8 mouse cellular contexts compared by ENCODE assay signal in the genomic region with DNA sequence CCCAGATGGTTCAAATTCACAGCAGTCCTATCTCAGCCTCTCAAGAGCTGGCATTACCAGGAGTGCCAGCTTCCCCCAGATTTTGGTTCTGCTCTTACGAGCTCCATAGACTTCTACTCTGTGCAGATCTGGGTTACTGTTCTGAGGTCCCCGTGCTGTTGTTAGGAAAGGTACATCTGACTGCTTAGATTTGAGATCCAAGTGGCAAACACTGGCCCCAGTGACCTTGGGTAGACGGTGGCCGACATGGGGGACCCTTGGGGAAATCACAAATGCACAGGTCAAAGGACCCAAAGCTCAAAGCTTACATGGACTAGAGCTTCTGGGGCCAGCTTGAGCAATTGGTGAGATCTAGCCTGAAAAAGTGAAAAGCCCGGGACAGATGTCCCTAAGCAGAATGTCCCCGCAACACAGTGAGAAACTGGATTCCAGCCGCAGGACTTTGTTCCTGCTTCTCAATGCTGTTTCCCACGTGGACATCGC. TPM values are rescaled to one million over a fixed set of nuclear protein-coding genes. Genes with fewer than 3 reads are reported as not detected.
DNase-seq lines count a peak whose midpoint lies in the region; ATAC-seq and TF ChIP-seq lines count a peak whose summit lies in the region.

No protein-coding gene starts in this region.

- no peak for TF ChIP-seq CTCF in G1E (IDR thresholded peaks at IDR 0.05; ENCODE audit: low read depth, low read length)

- peaks cover 18 to 32% of the 10 kb centered on the region in 2 experiments for H3K4me1 ChIP-seq in heart, embryonic 14.5 days (ENCODE audit: control insufficient read depth in 2 of 2, insufficient read depth in 2 of 2, low read length in 2 of 2)
- H3K4me1 ChIP-seq in G1E (ENCODE audit: insufficient read depth, low read depth, low read length) = peaks cover 50% of the 10 kb centered on the region
- peaks cover 37% of the 10 kb centered on the region for H3K4me1 ChIP-seq in hindbrain, embryonic 13.5 days (replicated peaks)
- peaks cover 42% of the 10 kb centered on the region for H3K4me1 ChIP-seq in midbrain, embryonic 13.5 days (replicated peaks)

- intact Hi-C loops in heart, postnatal 14 days (cut with DNase I) = no loop called here
- intact Hi-C loops in left cerebral cortex, postnatal 4 days (cut with DNase I) = no loop called here
- intact Hi-C loops in left cerebral cortex, postnatal 10 days (cut with DNase I) = no loop called here

- no peak for ATAC-seq in heart, embryonic 14.5 days (ENCODE audit: insufficient number of reproducible peaks, insufficient read depth, low FRiP score, low read depth)
- no peak for ATAC-seq in G1E (ENCODE audit: extremely low read depth, insufficient number of reproducible peaks, low FRiP score, poor library complexity, severe bottlenecking)
- ATAC-seq in hindbrain, embryonic 13.5 days (ENCODE audit: low FRiP score) = no peak
- no peak for ATAC-seq in midbrain, embryonic 13.5 days
- no peak for ATAC-seq in megakaryocyte progenitor cell, adult 5-6 weeks (replicated peaks; ENCODE audit: poor library complexity)

- H3K4me3 ChIP-seq in heart, embryonic 14.5 days (ENCODE audit: control insufficient read depth in 1 of 2, insufficient read depth in 1 of 2, low read depth in 1 of 2, low read length in 2 of 2) = peak overlapping the region in 1 of 2 experiments; percentile 85; a peak in 1 of 4 replicates
- H3K4me3 ChIP-seq in G1E (ENCODE audit: low read depth, low read length) = peak overlapping the region; percentile 87; the same call in 1 of the 2 replicates
- H3K4me3 ChIP-seq in hindbrain, embryonic 13.5 days = peak overlapping the region; percentile 86
- peak overlapping the region; percentile 95 for H3K4me3 ChIP-seq in midbrain, embryonic 13.5 days (replicated peaks)

- peak overlapping the region; percentile 1 to 4; a peak in 1 of 4 replicates for H3K27ac ChIP-seq in heart, embryonic 14.5 days (replicated peaks in 1 of 2; ENCODE audit: control insufficient read depth in 1 of 2, insufficient read depth in 1 of 2, low read depth in 2 of 2, low read length in 2 of 2)
- peak overlapping the region; percentile 97 for H3K27ac ChIP-seq in hindbrain, embryonic 13.5 days
- H3K27ac ChIP-seq in midbrain, embryonic 13.5 days = peak overlapping the region; percentile 32

- 39% methylated on average over 9 of the region's 9 CpGs for WGBS in heart, embryonic 14.5 days
- WGBS in hindbrain, embryonic 13.5 days = 56% methylated on average over 9 of the region's 9 CpGs
- 60% methylated on average over 9 of the region's 9 CpGs for WGBS in midbrain, embryonic 13.5 days

- peaks cover 62% of the 10 kb centered on the region for H3K36me3 ChIP-seq in heart, embryonic 14.5 days (ENCODE audit: control insufficient read depth, insufficient read depth, low read length)
- peaks cover 89% of the 10 kb centered on the region for H3K36me3 ChIP-seq in G1E (replicated peaks)
- peaks cover 57% of the 10 kb centered on the region for H3K36me3 ChIP-seq in hindbrain, embryonic 13.5 days
- H3K36me3 ChIP-seq in midbrain, embryonic 13.5 days = peaks cover 59% of the 10 kb centered on the region

- peak overlapping the region; percentile 90 for H3K4me2 ChIP-seq in heart, embryonic 14.5 days (ENCODE audit: low read length)
- H3K4me2 ChIP-seq in hindbrain, embryonic 13.5 days = peak overlapping the region; percentile 98
- peak overlapping the region; percentile 92 for H3K4me2 ChIP-seq in midbrain, embryonic 13.5 days (replicated peaks)

- no peaks in the 10 kb centered on the region for H3K27me3 ChIP-seq in heart, embryonic 14.5 days (ENCODE audit: control insufficient read depth, insufficient read depth, low read length)
- no peaks in the 10 kb centered on the region; the same call in 1 of the 2 replicates for H3K27me3 ChIP-seq in G1E (ENCODE audit: insufficient read depth, low read length)
- H3K27me3 ChIP-seq in hindbrain, embryonic 13.5 days = no peaks in the 10 kb centered on the region
- no peaks in the 10 kb centered on the region for H3K27me3 ChIP-seq in midbrain, embryonic 13.5 days

- H3K9me3 ChIP-seq in heart, embryonic 14.5 days (ENCODE audit: control insufficient read depth, low read length) = no peaks in the 10 kb centered on the region
- H3K9me3 ChIP-seq in G1E (replicated peaks) = no peaks in the 10 kb centered on the region
- H3K9me3 ChIP-seq in hindbrain, embryonic 13.5 days = no peaks in the 10 kb centered on the region
- no peaks in the 10 kb centered on the region for H3K9me3 ChIP-seq in midbrain, embryonic 13.5 days

- DNase-seq in heart, postnatal 14 days = no peak
- DNase-seq in G1E (ENCODE audit: low spot score) = no peak
- DNase-seq in left cerebral cortex, postnatal 4 days = no peak
- DNase-seq in left cerebral cortex, postnatal 10 days (ENCODE audit: extremely low spot score in 1 of 2, low spot score in 2 of 2) = no peak

- H3K9ac ChIP-seq in heart, embryonic 14.5 days (ENCODE audit: low read length) = peak overlapping the region; percentile 93; the same call in 1 of the 2 replicates
- peak overlapping the region; percentile 95 for H3K9ac ChIP-seq in hindbrain, embryonic 13.5 days
- peak overlapping the region; percentile 97 for H3K9ac ChIP-seq in midbrain, embryonic 13.5 days (replicated peaks)

RNA-seq across cellular contexts. Expression of a gene that starts 2.9 kb away (rescaled TPM):
- polyA plus RNA-seq in heart, embryonic 14.5 days (2014; fragmentation: Nextera tagmentation; extraction: Ambion mirVana) = 3,513 and 3,606 TPM in 2 replicates
- 100 to 1,000 TPM; 231 to 265 TPM for total RNA-seq in heart, postnatal 14 days (2021)
- total RNA-seq in G1E (2014; fragmentation: Nextera tagmentation) (2,893 and 3,214 TPM in 2 replicates), G1E (2017) (4,307 and 4,361 TPM in 2 replicates)
- polyA plus RNA-seq in G1E (2012) = 6,399 and 6,975 TPM in 2 replicates
- 7,019 and 7,066 TPM in 2 replicates for polyA plus RNA-seq in hindbrain, embryonic 13.5 days (2015; fragmentation: Nextera tagmentation; extraction: Ambion mirVana)
- 6,845 and 7,096 TPM in 2 replicates for polyA plus RNA-seq in midbrain, embryonic 13.5 days (2015; fragmentation: Nextera tagmentation; extraction: Ambion mirVana)
- 1,479 and 1,608 TPM in 2 replicates for total RNA-seq in megakaryocyte progenitor cell, adult 5-6 weeks (2015)
- 770 and 961 TPM in 2 replicates for total RNA-seq in megakaryocyte progenitor cell, adult 5-6 weeks (2017)
- 100 to 1,000 TPM; 708 to 725 TPM for total RNA-seq in left cerebral cortex, postnatal 4 days (2021)
- total RNA-seq in left cerebral cortex, postnatal 10 days (2021) = 100 to 1,000 TPM; 445 to 456 TPM

RNA-seq across cellular contexts. Expression of a gene that starts 9.9 kb away (rescaled TPM):
- 89.9 and 102 TPM in 2 replicates for polyA plus RNA-seq in heart, embryonic 14.5 days (2014; fragmentation: Nextera tagmentation; extraction: Ambion mirVana)
- 10 to 100 TPM; 25.6 to 31.1 TPM for total RNA-seq in heart, postnatal 14 days (2021)
- total RNA-seq in G1E (2014; fragmentation: Nextera tagmentation) (68.8 and 93.1 TPM in 2 replicates), G1E (2017) (87.2 and 97.2 TPM in 2 replicates)
- 287 and 342 TPM in 2 replicates for polyA plus RNA-seq in G1E (2012)
- polyA plus RNA-seq in hindbrain, embryonic 13.5 days (2015; fragmentation: Nextera tagmentation; extraction: Ambion mirVana) = 253 and 271 TPM in 2 replicates
- polyA plus RNA-seq in midbrain, embryonic 13.5 days (2015; fragmentation: Nextera tagmentation; extraction: Ambion mirVana) = 259 and 265 TPM in 2 replicates
- total RNA-seq in megakaryocyte progenitor cell, adult 5-6 weeks (2015) = 20.7 and 21.5 TPM in 2 replicates
- total RNA-seq in megakaryocyte progenitor cell, adult 5-6 weeks (2017) = 29.6 and 35.2 TPM in 2 replicates
- 100 to 1,000 TPM; 116 to 119 TPM for total RNA-seq in left cerebral cortex, postnatal 4 days (2021)
- 10 to 100 TPM; 86.0 to 93.8 TPM for total RNA-seq in left cerebral cortex, postnatal 10 days (2021)

RNA-seq across cellular contexts. Expression of a gene that starts 18.9 kb away (rescaled TPM):
- 66.4 and 68.1 TPM in 2 replicates for polyA plus RNA-seq in heart, embryonic 14.5 days (2014; fragmentation: Nextera tagmentation; extraction: Ambion mirVana)
- total RNA-seq in heart, postnatal 14 days (2021) = 10 to 100 TPM; 25.3 to 26.3 TPM
- total RNA-seq in G1E (2014; fragmentation: Nextera tagmentation) = 255 and 345 TPM in 2 replicates
- total RNA-seq in G1E (2017) = 139 and 167 TPM in 2 replicates
- polyA plus RNA-seq in G1E (2012) = 639 and 877 TPM in 2 replicates
- polyA plus RNA-seq in hindbrain, embryonic 13.5 days (2015; fragmentation: Nextera tagmentation; extraction: Ambion mirVana) = 99.9 and 110 TPM in 2 replicates
- 121 and 123 TPM in 2 replicates for polyA plus RNA-seq in midbrain, embryonic 13.5 days (2015; fragmentation: Nextera tagmentation; extraction: Ambion mirVana)
- 180 and 205 TPM in 2 replicates for total RNA-seq in megakaryocyte progenitor cell, adult 5-6 weeks (2015)
- total RNA-seq in megakaryocyte progenitor cell, adult 5-6 weeks (2017) = 170 and 193 TPM in 2 replicates
- 10 to 100 TPM; 54.2 to 60.3 TPM for total RNA-seq in left cerebral cortex, postnatal 4 days (2021)
- total RNA-seq in left cerebral cortex, postnatal 10 days (2021) = 10 to 100 TPM; 31.3 to 41.1 TPM

RNA-seq across cellular contexts. Expression of a gene that starts 22.1 kb away (rescaled TPM):
- polyA plus RNA-seq in heart, embryonic 14.5 days (2014; fragmentation: Nextera tagmentation; extraction: Ambion mirVana) = 99.1 and 105 TPM in 2 replicates
- 10 to 100 TPM; 86.1 to 90.2 TPM for total RNA-seq in heart, postnatal 14 days (2021)
- total RNA-seq in G1E (2014; fragmentation: Nextera tagmentation) = 39.4 and 44.8 TPM in 2 replicates
- 18.8 and 22.1 TPM in 2 replicates for total RNA-seq in G1E (2017)
- 34.3 and 36.7 TPM in 2 replicates for polyA plus RNA-seq in G1E (2012)
- 21.9 and 23.2 TPM in 2 replicates for polyA plus RNA-seq in hindbrain, embryonic 13.5 days (2015; fragmentation: Nextera tagmentation; extraction: Ambion mirVana)
- polyA plus RNA-seq in midbrain, embryonic 13.5 days (2015; fragmentation: Nextera tagmentation; extraction: Ambion mirVana) = 20.6 and 23.4 TPM in 2 replicates
- 22.6 and 26.2 TPM in 2 replicates for total RNA-seq in megakaryocyte progenitor cell, adult 5-6 weeks (2015)
- total RNA-seq in megakaryocyte progenitor cell, adult 5-6 weeks (2017) = 22.3 and 24.4 TPM in 2 replicates
- total RNA-seq in left cerebral cortex, postnatal 4 days (2021) = 10 to 100 TPM; 17.8 to 18.7 TPM
- total RNA-seq in left cerebral cortex, postnatal 10 days (2021) = 10 to 100 TPM; 16.9 to 17.3 TPM

RNA-seq across cellular contexts. Expression of a gene that starts 24.9 kb away (rescaled TPM):
- polyA plus RNA-seq in heart, embryonic 14.5 days (2014; fragmentation: Nextera tagmentation; extraction: Ambion mirVana) = 0.42 and 0.71 TPM in 2 replicates
- total RNA-seq in heart, postnatal 14 days (2021) = not detected
- total RNA-seq in G1E (2014; fragmentation: Nextera tagmentation) (0.98 and 1.1 TPM in 2 replicates), G1E (2017) (0.23 and 0.49 TPM in 2 replicates)
- 1.0 and 1.7 TPM in 2 replicates for polyA plus RNA-seq in G1E (2012)
- 0.13 and 0.22 TPM in 2 replicates for polyA plus RNA-seq in hindbrain, embryonic 13.5 days (2015; fragmentation: Nextera tagmentation; extraction: Ambion mirVana)
- polyA plus RNA-seq in midbrain, embryonic 13.5 days (2015; fragmentation: Nextera tagmentation; extraction: Ambion mirVana) = 0.22 TPM in 1 of 2 replicates, not detected in the other
- 0.07 TPM in 1 of 2 replicates, not detected in the other for total RNA-seq in megakaryocyte progenitor cell, adult 5-6 weeks (2015)
- not detected in 2 replicates for total RNA-seq in megakaryocyte progenitor cell, adult 5-6 weeks (2017)
- under 1 TPM; 0.22 to 0.24 TPM for total RNA-seq in left cerebral cortex, postnatal 4 days (2021)
- total RNA-seq in left cerebral cortex, postnatal 10 days (2021) = not detected

Comparison
In these comparisons a context has a peak if more than half of its experiments do, and no peak if none do; other contexts are left out.
1. H3K27ac ChIP-seq: peak in every context shown above with its lines; median percentile 97 in hindbrain, embryonic 13.5 days; 32 in midbrain, embryonic 13.5 days; 2 in heart, embryonic 14.5 days.